Mouse (Mus musculus): ENCODE measurements at regions not wholly inside any gene's neighbourhood (a gene's known extent, or its start where the extent isn't known, plus 50 kb on each side); places are given as distances from the start of the nearest gene placed in this dataset.
A peak's percentile ranks its signal among the peaks of the same experiment; 100 is the strongest.

- Histone ChIP-seq H3K27me3 (replicated peaks) (no peaks in the 10 kb centered on the region), H3K36me3 (no peaks in the 10 kb centered on the region), H3K4me3 (replicated peaks) (no peak overlapping the region), H3K9me3 (replicated peaks) (no peaks in the 10 kb centered on the region), H3K9ac (replicated peaks) (no peak overlapping the region), H3K4me1 (no peaks in the 10 kb centered on the region), H3K27ac (replicated peaks) (no peak overlapping the region), H3K4me2 (no peak overlapping the region)
- no peak for ATAC-seq (ENCODE audit: low FRiP score)
- WGBS, result 93% methylated on average over 4 of the region's 4 CpGs
Measured at GRCm38 (mm10) chr8:87049196-87049595, 164.1 kb upstream of the N4bp1 start.

GRCm38 (mm10) chr8:87046590-87046989, 161.5 kb upstream of the N4bp1 start:
- no peaks in the 10 kb centered on the region for H3K4me1 ChIP-seq
- WGBS, result 76% methylated on average over 4 of the region's 4 CpGs
- H3K27ac ChIP-seq (replicated peaks), result no peak overlapping the region
- no peaks in the 10 kb centered on the region for H3K36me3 ChIP-seq
- H3K4me3 ChIP-seq (replicated peaks), result no peak overlapping the region
- no peak overlapping the region for H3K9ac ChIP-seq (replicated peaks)
- H3K9me3 ChIP-seq (replicated peaks), result no peaks in the 10 kb centered on the region
- H3K27me3 ChIP-seq (replicated peaks), result no peaks in the 10 kb centered on the region
- no peak overlapping the region for H3K4me2 ChIP-seq
- no peak for ATAC-seq (ENCODE audit: low FRiP score)

GRCm38 (mm10) chr8:87043016-87043415, 158.0 kb upstream of the N4bp1 start:
- Histone ChIP-seq H3K27me3 (replicated peaks) (peaks cover 6% of the 10 kb centered on the region; the same call in 1 of the 2 replicates), H3K9ac (replicated peaks) (no peak overlapping the region), H3K4me2 (no peak overlapping the region), H3K4me1 (peaks cover 10% of the 10 kb centered on the region), H3K36me3 (no peaks in the 10 kb centered on the region), H3K27ac (replicated peaks) (no peak overlapping the region), H3K4me3 (replicated peaks) (no peak overlapping the region), H3K9me3 (replicated peaks) (no peaks in the 10 kb centered on the region)
- 84% methylated on average over 5 of the region's 5 CpGs for WGBS
- no peak for ATAC-seq (ENCODE audit: low FRiP score)

GRCm38 (mm10) chr8:87037620-87038380, 152.7 kb upstream of the N4bp1 start:
- Histone ChIP-seq H3K9me3 (replicated peaks) (no peaks in the 10 kb centered on the region), H3K27me3 (replicated peaks) (peaks cover 6% of the 10 kb centered on the region; the same call in 1 of the 2 replicates), H3K9ac (replicated peaks) (peak overlapping the region; percentile 52), H3K4me1 (peaks cover 17% of the 10 kb centered on the region), H3K4me2 (peak overlapping the region; percentile 70), H3K36me3 (no peaks in the 10 kb centered on the region), H3K4me3 (replicated peaks) (peak overlapping the region; percentile 36), H3K27ac (replicated peaks) (no peak overlapping the region)
- WGBS, result 2% methylated on average over 48 of the region's 48 CpGs
- ATAC-seq (ENCODE audit: low FRiP score), result no peak; the same call in 1 of the 2 replicates

- Histone ChIP-seq H3K36me3 (no peaks in the 10 kb centered on the region), H3K27ac (replicated peaks) (no peak overlapping the region), H3K27me3 (replicated peaks) (peaks cover 6% of the 10 kb centered on the region; the same call in 1 of the 2 replicates), H3K9ac (replicated peaks) (no peak overlapping the region), H3K4me1 (peaks cover 17% of the 10 kb centered on the region), H3K4me3 (replicated peaks) (no peak overlapping the region), H3K9me3 (replicated peaks) (no peaks in the 10 kb centered on the region), H3K4me2 (no peak overlapping the region)
- no peak for ATAC-seq (ENCODE audit: low FRiP score)
- WGBS, result 65% methylated on average over 10 of the region's 10 CpGs
Measured at GRCm38 (mm10) chr8:87035996-87036395, 150.9 kb upstream of the N4bp1 start.

- no peaks in the 10 kb centered on the region for H3K4me1 ChIP-seq
- H3K4me3 ChIP-seq (replicated peaks), result no peak overlapping the region
- 80% methylated on average over 1 of the region's 1 CpGs for whole genome bisulfite sequencing
- H3K9ac ChIP-seq (replicated peaks), result no peak overlapping the region
- H3K27me3 ChIP-seq (replicated peaks), result no peaks in the 10 kb centered on the region
- H3K4me2 ChIP-seq, result no peak overlapping the region
- no peak for ATAC-seq (ENCODE audit: low FRiP score)
- no peaks in the 10 kb centered on the region for H3K36me3 ChIP-seq
- no peaks in the 10 kb centered on the region for H3K9me3 ChIP-seq (replicated peaks)
- no peak overlapping the region for H3K27ac ChIP-seq (replicated peaks)
Measured at GRCm38 (mm10) chr8:87028171-87028570, 143.1 kb upstream of the N4bp1 start.

GRCm38 (mm10) chr8:87025946-87026345, 140.9 kb upstream of the N4bp1 start:
- H3K27ac ChIP-seq (replicated peaks), result no peak overlapping the region
- no peak overlapping the region for H3K4me2 ChIP-seq
- WGBS, result 78% methylated on average over 1 of the region's 1 CpGs
- H3K9me3 ChIP-seq (replicated peaks), result no peaks in the 10 kb centered on the region
- ATAC-seq (ENCODE audit: low FRiP score), result no peak
- H3K36me3 ChIP-seq, result no peaks in the 10 kb centered on the region
- H3K27me3 ChIP-seq (replicated peaks), result no peaks in the 10 kb centered on the region
- no peaks in the 10 kb centered on the region for H3K4me1 ChIP-seq
- no peak overlapping the region for H3K4me3 ChIP-seq (replicated peaks)
- no peak overlapping the region for H3K9ac ChIP-seq (replicated peaks)

GRCm38 (mm10) chr8:87019795-87020194, 134.7 kb upstream of the N4bp1 start:
- Histone ChIP-seq H3K4me2 (no peak overlapping the region), H3K27me3 (replicated peaks) (no peaks in the 10 kb centered on the region), H3K36me3 (no peaks in the 10 kb centered on the region), H3K4me3 (replicated peaks) (no peak overlapping the region), H3K9me3 (replicated peaks) (no peaks in the 10 kb centered on the region), H3K27ac (replicated peaks) (no peak overlapping the region), H3K4me1 (no peaks in the 10 kb centered on the region), H3K9ac (replicated peaks) (no peak overlapping the region)
- ATAC-seq (ENCODE audit: low FRiP score), result no peak
- 94% methylated on average over 3 of the region's 3 CpGs for WGBS

GRCm38 (mm10) chr8:86975546-86975945, 90.5 kb upstream of the N4bp1 start:
- no peak overlapping the region for H3K4me2 ChIP-seq
- ATAC-seq (ENCODE audit: low FRiP score), result no peak
- no peak overlapping the region for H3K27ac ChIP-seq (replicated peaks)
- H3K36me3 ChIP-seq, result no peaks in the 10 kb centered on the region
- no peak overlapping the region for H3K9ac ChIP-seq (replicated peaks)
- no peaks in the 10 kb centered on the region for H3K4me1 ChIP-seq
- no peak overlapping the region for H3K4me3 ChIP-seq (replicated peaks)
- 90% methylated on average over 1 of the region's 1 CpGs for WGBS
- no peaks in the 10 kb centered on the region for H3K9me3 ChIP-seq (replicated peaks)
- no peaks in the 10 kb centered on the region for H3K27me3 ChIP-seq (replicated peaks)

GRCm38 (mm10) chr8:86971736-86972135, 86.7 kb upstream of the N4bp1 start:
- H3K9ac ChIP-seq (replicated peaks), result no peak overlapping the region
- H3K4me1 ChIP-seq, result no peaks in the 10 kb centered on the region
- no peaks in the 10 kb centered on the region for H3K36me3 ChIP-seq
- H3K4me3 ChIP-seq (replicated peaks), result no peak overlapping the region
- ATAC-seq (ENCODE audit: low FRiP score), result no peak
- 88% methylated on average over 3 of the region's 3 CpGs for WGBS
- H3K9me3 ChIP-seq (replicated peaks), result no peaks in the 10 kb centered on the region
- H3K4me2 ChIP-seq, result no peak overlapping the region
- no peak overlapping the region for H3K27ac ChIP-seq (replicated peaks)
- no peaks in the 10 kb centered on the region for H3K27me3 ChIP-seq (replicated peaks)

GRCm38 (mm10) chr8:86969051-86969450, 84.0 kb upstream of the N4bp1 start:
- 93% methylated on average over 2 of the region's 2 CpGs for WGBS
- H3K4me1 ChIP-seq, result no peaks in the 10 kb centered on the region
- no peak overlapping the region for H3K4me2 ChIP-seq
- H3K27ac ChIP-seq (replicated peaks), result no peak overlapping the region
- no peaks in the 10 kb centered on the region for H3K9me3 ChIP-seq (replicated peaks)
- ATAC-seq (ENCODE audit: low FRiP score), result no peak
- no peaks in the 10 kb centered on the region for H3K36me3 ChIP-seq
- H3K27me3 ChIP-seq (replicated peaks), result no peaks in the 10 kb centered on the region
- H3K9ac ChIP-seq (replicated peaks), result no peak overlapping the region
- no peak overlapping the region for H3K4me3 ChIP-seq (replicated peaks)

GRCm38 (mm10) chr8:86967891-86968311, 82.8 kb upstream of the N4bp1 start:
- H3K27ac ChIP-seq (replicated peaks), result no peak overlapping the region
- H3K27me3 ChIP-seq (replicated peaks), result no peaks in the 10 kb centered on the region
- no peaks in the 10 kb centered on the region for H3K36me3 ChIP-seq
- H3K4me3 ChIP-seq (replicated peaks), result no peak overlapping the region
- H3K4me1 ChIP-seq, result no peaks in the 10 kb centered on the region
- ATAC-seq (ENCODE audit: low FRiP score), result no peak
- 30% methylated on average over 3 of the region's 3 CpGs for WGBS
- H3K9me3 ChIP-seq (replicated peaks), result no peaks in the 10 kb centered on the region
- H3K4me2 ChIP-seq, result no peak overlapping the region
- no peak overlapping the region for H3K9ac ChIP-seq (replicated peaks)
